Mouse (Mus musculus) adrenal gland, adult 18-20 months (tissue): ENCODE measurements around the gene Fam163b. TPM values are rescaled to one million over a fixed set of nuclear protein-coding genes. Genes with fewer than 3 reads are reported as not detected.

Experiments
- DNase-seq, 2 experiments: peaks; one replicate each; pipeline ENCODE4 v3.0.0; 2021 to 2022; ENCODE audit warnings: low spot score in 2 of 2
- long read RNA-seq, 2 experiments: library from polyadenylated mRNA; stranded (forward); transcript quantifications; one replicate each; pipeline ENCODE4 v2.0.0; 2021
- total RNA-seq, 2 experiments: library from RNA; stranded (reverse); gene quantifications; 1 replicate in 1 of 2; 2 replicates in 1 of 2; pipeline ENCODE4 v1.2.3; 2021

Gene Fam163b
- total RNA-seq: 1 to 10 TPM; 2.4 to 2.9 TPM
- long read RNA-seq, experiment 1: 0 reads
- long read RNA-seq, experiment 2: 0 reads

- DNase-seq: peak in 1 of 2 experiments; percentile 27
Measured at GRCm38 (mm10) chr2:27141950-27142693, at the start of gene Fam163b. Gene Fam163b, minus strand, starts transcription at chr2:27142491.

- no peak for DNase-seq
Measured at GRCm38 (mm10) chr2:27189994-27190393, 47.7 kb upstream of the Fam163b start.

- no peak for DNase-seq
Measured at GRCm38 (mm10) chr2:27187531-27187930, 45.2 kb upstream of the Fam163b start.

GRCm38 (mm10) chr2:27183734-27184133 is 41.4 kb upstream of the Fam163b start:
- DNase-seq: peak in 1 of 2 experiments; percentile 38

GRCm38 (mm10) chr2:27181907-27182306 is 39.6 kb upstream of the Fam163b start:
- DNase-seq: no peak

- no peak for DNase-seq
Measured at GRCm38 (mm10) chr2:27179101-27179500, 36.8 kb upstream of the Fam163b start.

GRCm38 (mm10) chr2:27175696-27176267 is 33.5 kb upstream of the Fam163b start:
- no peak for DNase-seq

- no peak for DNase-seq
Measured at GRCm38 (mm10) chr2:27174242-27174641, 32.0 kb upstream of the Fam163b start.

GRCm38 (mm10) chr2:27166999-27167398 is 24.7 kb upstream of the Fam163b start:
- no peak for DNase-seq

- no peak for DNase-seq
Measured at GRCm38 (mm10) chr2:27166074-27166473, 23.8 kb upstream of the Fam163b start.

GRCm38 (mm10) chr2:27164796-27165590 is 22.7 kb upstream of the Fam163b start, which contains the start of gene Dbh:
Gene Dbh, plus strand, starts transcription at chr2:27165233.
- peak in 1 of 2 experiments; percentile 21 for DNase-seq

- no peak for DNase-seq
Measured at GRCm38 (mm10) chr2:27163851-27164250, 21.6 kb upstream of the Fam163b start.

- DNase-seq: no peak
Measured at GRCm38 (mm10) chr2:27162656-27163055, 20.4 kb upstream of the Fam163b start.

GRCm38 (mm10) chr2:27161526-27161925 is 19.2 kb upstream of the Fam163b start:
- DNase-seq: no peak

GRCm38 (mm10) chr2:27156596-27156995 is 14.3 kb upstream of the Fam163b start:
- no peak for DNase-seq

GRCm38 (mm10) chr2:27154466-27155185 is 12.3 kb upstream of the Fam163b start:
- no peak for DNase-seq

- no peak for DNase-seq
Measured at GRCm38 (mm10) chr2:27149457-27149856, 7.2 kb upstream of the Fam163b start.

GRCm38 (mm10) chr2:27146840-27147239 is 4.5 kb upstream of the Fam163b start:
- no peak for DNase-seq

- no peak for DNase-seq
Measured at GRCm38 (mm10) chr2:27144957-27145356, 2.7 kb upstream of the Fam163b start.

- DNase-seq: no peak
Measured at GRCm38 (mm10) chr2:27138356-27138755, 3.9 kb downstream of the Fam163b start.

- DNase-seq: no peak
Measured at GRCm38 (mm10) chr2:27136789-27137188, 5.5 kb downstream of the Fam163b start.
